Mouse (Mus musculus) C2C12 (cell line): Measurements from ENCODE around the gene Fbxw4.

Experiments used
- CTCF ChIP-seq: IDR thresholded peaks from one replicate; pipeline ENCODE4 v1.5.1; 2011; ENCODE audit not compliant: control insufficient read depth, insufficient read depth, insufficient read length
- MAX ChIP-seq: IDR thresholded peaks from one replicate; pipeline ENCODE4 v1.6.1; 2011; ENCODE audit warnings: mild to moderate bottlenecking, control low read depth

GRCm38 (mm10) chr19:45586850-45587249, 73.3 kb downstream of the Fbxw4 start:
- TF ChIP-seq CTCF (no peak), MAX (no peak)
